Mouse (Mus musculus): ENCODE measurements at regions not wholly inside any gene's neighbourhood (a gene's known extent, or its start where the extent isn't known, plus 50 kb on each side); places are given as distances from the start of the nearest gene placed in this dataset.

GRCm38 (mm10) chr9:46938628-46939027 is 59.9 kb upstream of the Gm4791 start:
- Histone ChIP-seq H3K4me3 (no peak overlapping the region), H3K4me1 (no peaks in the 10 kb centered on the region), H3K27me3 (no peaks in the 10 kb centered on the region), H3K4me2 (replicated peaks) (no peak overlapping the region), H3K36me3 (no peaks in the 10 kb centered on the region), H3K9ac (no peak overlapping the region), H3K9me3 (replicated peaks) (no peaks in the 10 kb centered on the region), H3K27ac (no peak overlapping the region)
- ATAC-seq (ENCODE audit: low FRiP score) = no peak
- 84% methylated on average over 3 of the region's 3 CpGs for WGBS

GRCm38 (mm10) chr9:46925641-46926040 is 72.9 kb upstream of the Gm4791 start:
- no peak overlapping the region for H3K27ac ChIP-seq
- H3K4me1 ChIP-seq = no peaks in the 10 kb centered on the region
- no peaks in the 10 kb centered on the region for H3K9me3 ChIP-seq (replicated peaks)
- ATAC-seq (ENCODE audit: low FRiP score) = no peak
- no peaks in the 10 kb centered on the region for H3K27me3 ChIP-seq
- no peak overlapping the region for H3K4me2 ChIP-seq (replicated peaks)
- H3K36me3 ChIP-seq = no peaks in the 10 kb centered on the region
- no peak overlapping the region for H3K9ac ChIP-seq
- H3K4me3 ChIP-seq = no peak overlapping the region
- whole genome bisulfite sequencing = 84% methylated on average over 3 of the region's 3 CpGs

GRCm38 (mm10) chr9:46920081-46920480 is 78.5 kb upstream of the Gm4791 start:
- H3K27me3 ChIP-seq = no peaks in the 10 kb centered on the region
- H3K4me2 ChIP-seq (replicated peaks) = no peak overlapping the region
- no peak overlapping the region for H3K9ac ChIP-seq
- H3K4me1 ChIP-seq = no peaks in the 10 kb centered on the region
- H3K36me3 ChIP-seq = no peaks in the 10 kb centered on the region
- no peak for ATAC-seq (ENCODE audit: low FRiP score)
- WGBS = 100% methylated on average over 1 of the region's 1 CpGs
- no peak overlapping the region for H3K4me3 ChIP-seq
- H3K27ac ChIP-seq = no peak overlapping the region
- no peaks in the 10 kb centered on the region for H3K9me3 ChIP-seq (replicated peaks)

GRCm38 (mm10) chr9:46913238-46913637 is 85.3 kb upstream of the Gm4791 start:
- no peaks in the 10 kb centered on the region for H3K36me3 ChIP-seq
- H3K9me3 ChIP-seq (replicated peaks) = no peaks in the 10 kb centered on the region
- ATAC-seq (ENCODE audit: low FRiP score) = no peak
- peaks cover 7% of the 10 kb centered on the region; the same call in 1 of the 2 replicates for H3K4me1 ChIP-seq
- no peaks in the 10 kb centered on the region for H3K27me3 ChIP-seq
- H3K4me2 ChIP-seq (replicated peaks) = no peak overlapping the region
- H3K9ac ChIP-seq = no peak overlapping the region
- H3K4me3 ChIP-seq = no peak overlapping the region
- WGBS = 23% methylated on average over 3 of the region's 3 CpGs
- H3K27ac ChIP-seq = no peak overlapping the region

GRCm38 (mm10) chr9:46909412-46910013 is 89.0 kb upstream of the Gm4791 start:
- H3K36me3 ChIP-seq = no peaks in the 10 kb centered on the region
- H3K4me1 ChIP-seq = peaks cover 7% of the 10 kb centered on the region; the same call in 1 of the 2 replicates
- no peak for ATAC-seq (ENCODE audit: low FRiP score)
- H3K4me2 ChIP-seq (replicated peaks) = no peak overlapping the region
- 56% methylated on average over 6 of the region's 6 CpGs for WGBS
- no peaks in the 10 kb centered on the region for H3K9me3 ChIP-seq (replicated peaks)
- no peak overlapping the region for H3K9ac ChIP-seq
- H3K4me3 ChIP-seq = no peak overlapping the region
- no peaks in the 10 kb centered on the region for H3K27me3 ChIP-seq
- no peak overlapping the region for H3K27ac ChIP-seq

GRCm38 (mm10) chr9:46905081-46905480 is 93.5 kb upstream of the Gm4791 start:
- Histone ChIP-seq H3K9ac (no peak overlapping the region), H3K27me3 (no peaks in the 10 kb centered on the region), H3K9me3 (replicated peaks) (no peaks in the 10 kb centered on the region), H3K4me3 (no peak overlapping the region), H3K36me3 (no peaks in the 10 kb centered on the region), H3K4me2 (replicated peaks) (no peak overlapping the region), H3K27ac (no peak overlapping the region), H3K4me1 (no peaks in the 10 kb centered on the region; the same call in 1 of the 2 replicates)
- ATAC-seq (ENCODE audit: low FRiP score) = no peak
- 89% methylated on average over 3 of the region's 3 CpGs for WGBS

- no peak overlapping the region for H3K9ac ChIP-seq
- no peaks in the 10 kb centered on the region for H3K9me3 ChIP-seq (replicated peaks)
- no peak for ATAC-seq (ENCODE audit: low FRiP score)
- H3K4me3 ChIP-seq = no peak overlapping the region
- H3K4me2 ChIP-seq (replicated peaks) = no peak overlapping the region
- no peaks in the 10 kb centered on the region for H3K4me1 ChIP-seq
- no peaks in the 10 kb centered on the region for H3K27me3 ChIP-seq
- no peak overlapping the region for H3K27ac ChIP-seq
- 62% methylated on average over 8 of the region's 8 CpGs for WGBS
- H3K36me3 ChIP-seq = no peaks in the 10 kb centered on the region
Observed at GRCm38 (mm10) chr9:46903491-46904220, 94.9 kb upstream of the Gm4791 start.

- H3K4me3 ChIP-seq = no peak overlapping the region
- H3K4me2 ChIP-seq (replicated peaks) = no peak overlapping the region
- WGBS = 71% methylated on average over 2 of the region's 2 CpGs
- H3K9ac ChIP-seq = no peak overlapping the region
- H3K9me3 ChIP-seq (replicated peaks) = 0 out of 2 replicates have a peak, but pooled peaks cover under 1% of the 10 kb centered on the region
- no peaks in the 10 kb centered on the region for H3K4me1 ChIP-seq
- H3K27ac ChIP-seq = no peak overlapping the region
- no peaks in the 10 kb centered on the region for H3K36me3 ChIP-seq
- no peak for ATAC-seq (ENCODE audit: low FRiP score)
- H3K27me3 ChIP-seq = no peaks in the 10 kb centered on the region
Observed at GRCm38 (mm10) chr9:46899283-46899682, 99.3 kb upstream of the Gm4791 start.

- H3K9ac ChIP-seq = no peak overlapping the region
- H3K4me2 ChIP-seq (replicated peaks) = no peak overlapping the region
- no peaks in the 10 kb centered on the region for H3K27me3 ChIP-seq
- no peaks in the 10 kb centered on the region for H3K4me1 ChIP-seq
- H3K27ac ChIP-seq = no peak overlapping the region
- H3K4me3 ChIP-seq = no peak overlapping the region
- H3K36me3 ChIP-seq = no peaks in the 10 kb centered on the region
- H3K9me3 ChIP-seq (replicated peaks) = 0 out of 2 replicates have a peak, but pooled peaks cover 3% of the 10 kb centered on the region
- 89% methylated on average over 3 of the region's 3 CpGs for WGBS
- ATAC-seq (ENCODE audit: low FRiP score) = no peak
Observed at GRCm38 (mm10) chr9:46898120-46898519, 100.4 kb upstream of the Gm4791 start.

- 75% methylated on average over 1 of the region's 1 CpGs for WGBS
- no peak for ATAC-seq (ENCODE audit: low FRiP score)
- Histone ChIP-seq H3K4me3 (no peak overlapping the region), H3K27ac (no peak overlapping the region), H3K9me3 (replicated peaks) (0 out of 2 replicates have a peak, but pooled peaks cover 3% of the 10 kb centered on the region), H3K27me3 (no peaks in the 10 kb centered on the region), H3K9ac (no peak overlapping the region), H3K4me2 (replicated peaks) (no peak overlapping the region), H3K4me1 (no peaks in the 10 kb centered on the region), H3K36me3 (no peaks in the 10 kb centered on the region)
Observed at GRCm38 (mm10) chr9:46891829-46892228, 106.7 kb upstream of the Gm4791 start.

- 75% methylated on average over 4 of the region's 4 CpGs for WGBS
- Histone ChIP-seq H3K27me3 (no peaks in the 10 kb centered on the region), H3K9me3 (replicated peaks) (0 out of 2 replicates have a peak, but pooled peaks cover 3% of the 10 kb centered on the region), H3K4me1 (no peaks in the 10 kb centered on the region), H3K9ac (no peak overlapping the region), H3K27ac (no peak overlapping the region), H3K4me3 (no peak overlapping the region), H3K36me3 (no peaks in the 10 kb centered on the region), H3K4me2 (replicated peaks) (no peak overlapping the region)
- no peak for ATAC-seq (ENCODE audit: low FRiP score)
Observed at GRCm38 (mm10) chr9:46889933-46890662, 108.4 kb upstream of the Gm4791 start.

GRCm38 (mm10) chr9:46871211-46871994 is 127.1 kb upstream of the Gm4791 start:
- WGBS = 76% methylated on average over 8 of the region's 8 CpGs
- H3K4me1 ChIP-seq = no peaks in the 10 kb centered on the region
- no peaks in the 10 kb centered on the region for H3K9me3 ChIP-seq (replicated peaks)
- no peak overlapping the region for H3K4me3 ChIP-seq
- no peak overlapping the region for H3K4me2 ChIP-seq (replicated peaks)
- no peak for ATAC-seq (ENCODE audit: low FRiP score)
- H3K27ac ChIP-seq = no peak overlapping the region
- H3K36me3 ChIP-seq = no peaks in the 10 kb centered on the region
- H3K27me3 ChIP-seq = no peaks in the 10 kb centered on the region
- no peak overlapping the region for H3K9ac ChIP-seq

Measured in hindbrain, embryonic 12.5 days (tissue).